Mouse (Mus musculus): ENCODE results near the gene Cep89.

The Cep89 gene

DNA sequence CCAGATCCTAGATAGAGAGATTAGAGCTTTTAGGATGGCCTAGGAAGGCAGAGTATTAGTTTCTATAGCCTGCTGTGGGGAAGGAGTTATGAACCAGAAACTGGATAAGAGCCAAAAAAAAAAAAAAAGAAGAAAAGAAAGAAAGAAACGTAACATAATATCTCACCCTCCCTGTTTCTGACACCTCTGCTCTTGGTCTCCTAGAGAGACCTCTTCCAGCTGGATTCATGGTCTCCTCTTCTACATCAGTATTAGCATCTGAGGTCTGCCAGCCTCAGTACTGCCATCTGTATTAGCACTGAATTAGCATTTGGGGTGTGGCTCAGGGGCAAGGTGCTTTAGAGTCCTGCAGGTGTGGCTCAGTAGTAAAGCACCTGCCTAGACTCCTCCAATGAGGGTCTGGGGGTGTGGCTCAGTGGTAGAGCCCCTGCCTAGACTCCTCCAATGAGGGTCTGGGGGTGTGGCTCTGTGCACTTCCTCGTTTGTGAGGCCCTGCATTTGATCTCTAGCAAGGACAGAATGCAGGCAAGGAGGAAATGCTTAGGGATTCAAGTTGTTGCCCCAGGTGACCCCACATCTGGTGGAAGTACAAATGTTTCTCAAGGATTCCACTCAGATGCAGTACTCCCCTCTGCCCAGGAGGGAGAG, 14.0 kb upstream of the Cep89 start:
- DNase-seq (ENCODE audit: low read depth): no peak

DNA sequence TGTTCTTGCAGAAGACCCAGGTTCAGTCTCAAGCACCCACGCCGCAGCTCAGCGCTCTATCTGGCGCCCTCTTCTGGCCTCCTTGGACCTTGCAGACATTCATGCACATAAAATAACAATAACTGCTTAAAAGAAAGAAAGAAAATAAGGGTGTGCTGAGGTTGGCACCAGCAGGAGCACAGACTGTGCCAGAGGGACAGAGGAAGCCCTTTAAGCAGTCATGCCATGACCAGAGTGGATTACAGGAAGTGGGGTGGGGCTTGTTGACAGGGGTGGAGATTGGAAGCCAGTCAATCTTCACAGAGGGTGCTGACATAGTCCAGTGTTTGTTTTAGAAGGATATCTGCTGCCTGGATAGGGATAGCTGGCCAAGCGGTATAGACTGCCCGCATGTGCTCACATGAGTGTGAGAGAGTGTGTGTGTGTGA, 10.3 kb upstream of the Cep89 start:
- DNase-seq (ENCODE audit: low read depth): no peak

DNA sequence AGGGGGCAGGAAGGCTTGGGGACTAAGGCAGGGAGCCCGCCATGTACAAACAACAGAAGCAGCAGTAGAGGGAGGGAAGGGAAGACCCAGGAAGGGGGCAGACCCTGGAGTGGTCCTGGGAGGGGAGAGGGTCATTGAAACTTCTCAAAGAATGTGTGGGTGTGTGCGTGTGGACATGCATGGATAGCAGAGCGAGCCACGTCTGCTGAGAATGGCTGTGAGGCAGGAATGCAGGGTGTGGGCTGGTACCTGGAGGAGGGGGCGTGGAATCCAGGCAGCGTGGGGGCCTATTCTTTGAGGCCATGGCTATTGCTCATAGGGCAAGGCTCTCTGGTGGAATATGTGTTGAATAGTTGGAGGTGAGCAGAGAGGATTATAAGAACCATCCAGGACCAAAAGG, 8.1 kb upstream of the Cep89 start:
- no peak for DNase-seq (ENCODE audit: low read depth)

DNA sequence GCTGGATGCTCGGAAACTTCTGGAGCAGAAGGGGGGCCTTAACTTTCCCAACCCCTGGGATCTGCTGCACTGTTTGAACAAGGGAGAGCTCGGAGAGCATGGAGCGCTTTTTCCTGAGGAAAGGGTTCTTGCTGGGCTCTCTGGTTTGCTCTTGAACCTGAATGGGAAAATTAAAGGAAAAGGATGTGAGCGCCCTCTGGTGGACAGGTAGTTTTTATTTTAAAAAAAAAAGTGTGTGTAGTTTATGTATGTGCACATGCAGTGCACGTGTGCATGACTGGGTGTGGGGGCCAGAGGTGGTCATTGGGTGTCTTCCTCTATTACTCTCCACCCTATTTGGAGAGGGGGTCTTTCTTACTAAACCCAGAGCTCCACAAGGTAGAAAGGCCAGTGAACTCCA, 3.9 kb upstream of the Cep89 start:
- no peak for DNase-seq (ENCODE audit: low read depth)

DNA sequence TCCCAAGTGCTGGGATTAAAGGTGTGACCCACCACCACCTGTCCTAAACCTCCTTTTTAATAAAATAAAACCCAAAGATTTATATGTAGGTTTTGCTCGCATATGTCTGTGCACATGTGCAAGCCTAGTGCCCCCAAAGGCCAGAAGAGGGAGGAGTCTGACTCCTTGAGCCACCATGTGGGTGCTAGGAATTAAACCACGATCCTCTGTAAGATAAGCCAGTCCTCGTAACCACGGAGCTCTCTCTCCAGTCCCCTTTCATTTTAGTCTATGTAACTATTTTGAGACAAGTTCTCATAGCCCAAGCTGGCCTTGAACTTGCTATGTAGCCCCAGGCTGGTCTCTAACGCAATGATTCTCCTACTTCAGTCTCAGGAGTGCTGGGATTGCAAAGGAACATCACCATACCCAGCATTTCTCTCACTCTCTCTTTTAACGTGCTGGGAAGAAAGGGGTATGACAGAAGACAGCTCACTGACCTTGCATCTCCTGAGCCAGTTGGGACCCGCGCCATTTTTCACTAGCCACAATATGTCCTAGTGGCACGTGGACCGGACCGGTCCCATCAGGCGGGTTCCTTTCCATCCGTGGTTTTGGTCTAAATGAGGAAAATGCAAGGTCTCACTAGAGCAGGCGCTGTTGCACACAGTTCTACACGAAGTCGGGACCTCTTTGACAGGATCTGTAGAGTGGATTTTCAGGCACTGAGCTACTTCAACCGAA, 940 bp upstream of the Cep89 start:
- DNase-seq (ENCODE audit: low read depth): no peak

DNA sequence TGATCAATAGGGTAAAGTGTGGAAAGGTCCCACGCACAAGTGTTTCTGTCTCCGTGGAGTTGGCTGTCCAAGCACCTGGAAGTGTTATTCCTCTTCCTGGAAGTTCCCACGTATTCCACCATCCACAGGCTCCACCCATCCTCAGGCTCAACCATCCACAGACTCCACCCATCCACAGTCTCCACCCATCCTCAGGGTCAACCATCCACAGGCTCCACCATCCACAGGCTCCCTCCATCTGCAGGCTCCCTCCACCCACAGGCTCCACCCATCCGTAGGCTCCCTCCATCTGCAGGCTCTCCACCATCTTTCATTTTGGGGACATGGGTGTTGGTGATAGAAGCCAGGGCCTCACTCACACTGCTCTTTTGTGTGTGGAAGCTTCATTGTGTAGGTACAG, 4.3 kb downstream of the Cep89 start:
- DNase-seq (ENCODE audit: low read depth): no peak

DNA sequence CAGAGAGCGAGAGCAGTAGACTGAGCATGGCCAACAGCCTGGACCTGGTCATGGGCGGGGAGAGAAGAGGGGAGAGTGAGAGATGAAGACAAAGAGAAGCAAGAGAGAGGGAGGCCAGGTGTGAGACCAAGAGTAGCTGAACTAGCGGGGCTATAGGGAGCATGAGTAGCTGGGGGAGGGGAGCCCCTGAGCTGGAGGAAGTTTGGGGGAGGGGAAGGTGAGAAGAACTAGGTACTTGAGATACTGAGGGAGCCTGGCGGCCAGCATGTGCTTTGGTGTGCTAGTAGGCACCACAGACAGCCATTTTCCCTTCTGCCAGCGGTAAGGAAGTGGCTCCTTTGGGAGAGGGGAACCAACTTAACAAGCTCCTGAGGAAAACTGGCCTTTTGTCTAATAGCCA, 18.4 kb downstream of the Cep89 start:
- no peak for DNase-seq (ENCODE audit: low read depth)

DNA sequence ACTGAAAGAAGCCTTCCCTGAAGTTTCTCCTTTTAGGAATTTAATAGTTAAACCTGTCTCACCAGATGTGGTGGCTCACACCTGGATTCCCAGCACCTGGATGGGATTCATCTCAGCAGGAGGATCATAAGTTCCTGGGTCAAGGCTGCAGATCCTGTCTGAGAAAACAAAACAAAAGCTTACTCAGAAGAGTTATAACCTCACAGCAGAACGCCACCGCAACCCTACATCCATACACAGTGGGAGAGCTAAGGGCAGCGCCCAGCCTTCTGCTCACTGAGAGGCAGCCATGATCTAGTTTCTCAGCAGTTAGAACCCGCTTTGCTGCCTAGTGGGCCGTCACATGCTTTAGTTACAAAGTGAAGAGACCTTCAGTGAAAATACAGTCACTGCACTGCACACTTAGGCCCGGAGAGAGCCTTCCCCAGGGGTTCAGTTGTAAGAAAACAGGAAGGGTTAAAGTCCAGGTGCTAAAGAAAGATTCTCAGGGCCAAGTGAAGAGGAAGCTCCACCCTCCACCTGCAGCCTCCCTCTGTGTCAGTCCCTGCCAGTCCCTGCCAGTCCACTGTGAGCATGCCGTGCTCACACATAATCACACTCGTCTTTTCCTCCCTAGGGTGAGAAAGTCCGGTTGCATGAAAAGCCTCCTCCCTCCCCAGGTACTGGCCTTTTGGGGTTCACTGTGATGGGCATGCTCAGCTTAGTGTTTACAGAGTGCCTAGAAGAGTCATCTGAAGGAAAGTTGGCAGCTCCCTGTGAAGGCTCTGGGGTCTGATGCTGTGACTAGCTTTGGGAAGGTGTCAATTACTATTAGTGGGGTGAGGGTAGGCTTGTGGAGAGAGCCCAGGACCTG, 19.2 kb downstream of the Cep89 start:
- no peak for DNase-seq (ENCODE audit: low read depth)

DNA sequence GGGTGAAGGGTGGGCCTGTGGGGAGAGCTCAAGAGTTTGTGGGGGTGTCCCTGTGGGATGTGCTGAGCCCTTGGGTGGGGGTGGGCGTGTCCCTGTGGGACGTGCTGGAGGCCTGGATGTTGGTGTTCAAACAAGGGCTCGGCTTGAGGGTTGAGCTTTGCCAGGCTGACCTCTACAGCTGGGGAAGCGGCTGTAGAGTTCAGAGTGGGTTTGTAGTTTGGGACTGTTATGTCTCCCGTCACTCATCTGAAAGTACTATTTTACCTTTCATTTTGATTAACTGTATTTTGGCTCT, 19.8 kb downstream of the Cep89 start:
- no peak for DNase-seq (ENCODE audit: low read depth)

DNA sequence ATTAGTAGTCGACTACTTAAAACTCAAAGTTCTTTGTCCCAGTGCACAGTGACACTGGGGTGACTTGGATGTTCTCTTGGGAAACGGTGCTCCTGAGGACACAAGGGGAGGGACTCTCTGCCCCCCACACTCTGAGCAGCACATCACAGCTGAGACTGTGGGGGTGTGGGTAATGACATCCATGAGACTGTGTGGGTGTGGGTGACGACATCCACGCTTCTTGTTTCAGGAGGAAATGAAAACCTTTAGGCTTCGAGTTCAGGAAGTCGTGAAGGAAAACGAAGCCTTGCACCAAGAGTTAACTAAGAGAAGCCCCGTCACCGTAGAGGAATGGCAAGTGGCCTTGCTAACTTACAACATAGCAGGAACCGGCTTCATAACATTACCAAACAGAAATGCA, 26.2 kb downstream of the Cep89 start:
- DNase-seq (ENCODE audit: low read depth): no peak

DNA sequence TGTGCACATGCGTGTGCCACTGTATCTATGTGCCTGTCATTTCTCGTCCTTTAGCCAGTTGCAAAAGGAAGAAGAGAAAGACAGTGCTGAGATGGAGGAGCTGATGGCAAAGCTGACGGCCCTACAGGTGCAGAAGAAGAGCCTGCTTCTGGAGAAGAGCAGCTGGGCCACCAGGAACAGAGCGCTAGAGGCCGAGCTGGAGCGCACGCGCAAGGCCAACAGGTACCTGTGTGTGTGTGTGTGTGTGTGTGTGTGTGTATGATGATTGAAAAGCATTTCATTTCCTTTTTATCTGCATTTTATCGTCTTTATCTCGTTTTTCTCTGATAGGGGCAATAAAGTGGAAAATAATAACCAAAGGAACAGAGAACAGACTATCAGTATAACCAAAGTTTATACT, 31.3 kb downstream of the Cep89 start:
- DNase-seq (ENCODE audit: low read depth): no peak

DNA sequence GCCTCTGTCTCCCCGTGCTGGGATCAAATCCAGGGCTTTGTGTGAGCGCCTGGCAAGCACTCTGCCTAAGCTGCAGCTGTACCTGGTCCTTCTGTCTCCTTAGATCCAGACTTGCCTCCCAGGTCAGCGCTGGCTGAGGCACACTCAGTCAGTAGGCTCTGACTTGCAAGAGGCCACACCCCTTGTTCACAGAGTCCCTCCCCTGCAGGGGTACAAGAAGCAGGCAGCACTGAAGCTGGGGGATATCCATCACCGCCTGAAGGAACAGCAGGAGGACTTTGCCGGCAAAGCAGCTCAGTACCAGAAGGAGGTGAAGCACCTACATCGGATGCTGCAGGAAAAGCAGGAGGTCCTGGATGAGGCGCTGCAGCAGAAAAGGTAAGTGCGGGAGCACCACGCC, 38.4 kb downstream of the Cep89 start:
- DNase-seq (ENCODE audit: low read depth): no peak

DNA sequence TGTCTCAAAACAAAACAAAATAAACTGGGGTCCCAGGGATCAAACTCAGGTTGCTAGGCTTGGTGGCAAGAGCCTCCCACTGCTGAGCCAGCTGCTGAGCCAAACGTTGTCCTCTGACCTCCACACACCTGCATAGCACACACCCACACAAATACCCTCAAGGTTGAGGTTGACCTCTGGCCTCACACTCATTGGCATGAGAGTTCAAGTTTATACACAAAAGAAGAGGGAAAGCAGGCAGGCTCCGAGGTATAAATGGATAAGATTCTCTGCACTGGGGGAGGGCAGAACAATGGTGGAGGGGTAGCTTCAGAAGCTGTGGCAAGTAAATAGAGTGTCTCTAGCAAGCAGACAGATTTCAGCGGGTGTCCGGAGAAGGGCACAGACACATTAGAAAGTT, 50.7 kb downstream of the Cep89 start:
- no peak for DNase-seq (ENCODE audit: low read depth)

DNA sequence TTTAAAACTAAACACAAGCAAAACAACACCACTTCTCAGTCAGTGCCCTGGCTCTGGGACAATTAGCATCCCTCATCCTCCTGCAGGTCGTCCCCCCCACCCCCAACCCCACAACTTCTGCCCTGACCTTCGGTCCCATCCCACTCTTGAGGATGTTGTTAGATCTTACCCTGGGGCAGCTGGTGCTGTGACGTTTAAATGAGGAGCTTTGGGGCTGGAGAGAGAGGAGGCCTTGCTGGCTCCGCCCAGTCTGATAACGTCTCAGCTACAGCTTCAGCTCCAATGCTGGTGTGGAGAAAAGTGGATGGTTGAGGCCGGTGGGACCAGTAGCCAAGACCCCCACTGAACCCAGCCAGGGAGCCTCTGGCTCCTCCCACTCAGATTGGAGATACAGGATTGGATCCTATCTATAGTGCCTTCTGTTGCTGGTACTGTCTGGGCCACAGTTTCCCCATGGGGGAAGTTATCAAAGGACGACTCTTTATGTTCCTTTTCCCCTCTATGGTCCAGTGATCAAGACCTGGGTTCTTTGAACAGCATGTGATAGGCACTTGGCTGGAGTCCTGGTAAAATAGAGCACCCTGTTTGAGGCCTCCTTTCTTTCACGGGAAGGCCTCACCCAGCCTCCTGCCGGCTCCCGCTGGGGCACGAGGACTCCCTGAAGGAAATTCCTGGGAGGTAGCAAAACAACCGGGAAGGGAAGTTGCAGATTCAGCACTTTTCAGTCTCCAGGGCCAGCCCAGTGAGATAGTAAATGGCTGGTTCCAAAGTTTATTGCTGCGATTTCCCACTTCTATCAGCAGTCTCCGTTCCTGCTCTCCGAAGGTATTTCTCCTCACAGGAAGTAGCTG, 51.4 kb downstream of the Cep89 start, which contains the start of gene Slc7a9:
TSS of gene Slc7a9 (plus strand) at position 801 of the 851 bp plus-strand sequence.
- DNase-seq (ENCODE audit: low read depth): no peak

DNA sequence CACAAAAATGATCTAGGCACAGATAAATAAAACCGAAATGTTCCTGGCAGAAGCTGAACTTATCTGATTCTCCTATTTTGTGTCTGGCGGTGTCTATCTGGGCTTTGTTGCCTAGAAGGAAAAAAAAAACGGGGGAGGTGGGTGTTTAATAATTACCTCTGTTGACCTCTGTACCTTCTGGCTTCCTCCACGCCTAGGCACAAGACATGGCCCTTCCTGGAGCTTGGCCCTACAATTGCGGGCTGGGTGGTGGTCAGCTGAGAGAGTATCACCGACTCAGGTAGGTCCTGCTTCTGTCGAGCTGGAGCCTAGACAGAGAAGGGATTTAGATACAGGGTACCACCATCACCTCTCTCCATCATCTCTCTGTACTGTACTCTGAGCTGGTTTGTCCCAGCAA, 52.0 kb downstream of the Cep89 start:
- no peak for DNase-seq (ENCODE audit: low read depth)

DNA sequence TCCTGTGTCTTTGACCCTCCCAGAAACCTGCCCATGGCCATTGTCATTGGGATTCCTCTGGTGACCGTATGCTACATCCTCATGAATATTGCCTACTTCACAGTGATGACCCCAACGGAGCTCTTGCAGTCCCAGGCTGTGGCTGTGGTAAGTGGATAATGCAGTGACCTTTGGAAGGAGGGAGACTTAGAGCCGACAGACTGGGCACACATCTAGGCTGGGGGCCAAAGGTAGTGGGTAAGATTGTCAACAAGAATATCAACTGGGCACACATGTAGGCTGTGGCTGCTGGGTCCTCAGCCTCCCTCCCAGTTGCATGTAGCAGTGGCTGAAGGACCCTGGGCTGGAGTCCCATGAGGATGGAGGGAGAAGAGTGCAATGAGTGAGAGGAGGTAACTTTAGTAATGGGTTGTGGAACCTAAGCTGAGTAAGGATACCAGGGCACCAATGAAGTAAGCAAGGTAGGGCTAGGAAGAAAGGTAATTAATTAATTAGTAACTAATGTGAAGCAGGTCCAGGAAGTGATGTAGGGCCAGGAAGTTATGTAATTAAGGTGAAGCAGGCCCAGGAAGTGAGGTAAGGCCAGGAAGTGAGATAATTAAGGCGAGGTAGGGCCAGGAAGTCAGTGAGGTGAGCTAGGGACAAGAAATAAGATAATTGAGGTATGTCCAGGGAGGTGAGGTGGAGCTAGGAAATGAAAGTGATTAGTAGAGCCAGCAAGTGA, 59.4 kb downstream of the Cep89 start:
- DNase-seq (ENCODE audit: low read depth): no peak

DNA sequence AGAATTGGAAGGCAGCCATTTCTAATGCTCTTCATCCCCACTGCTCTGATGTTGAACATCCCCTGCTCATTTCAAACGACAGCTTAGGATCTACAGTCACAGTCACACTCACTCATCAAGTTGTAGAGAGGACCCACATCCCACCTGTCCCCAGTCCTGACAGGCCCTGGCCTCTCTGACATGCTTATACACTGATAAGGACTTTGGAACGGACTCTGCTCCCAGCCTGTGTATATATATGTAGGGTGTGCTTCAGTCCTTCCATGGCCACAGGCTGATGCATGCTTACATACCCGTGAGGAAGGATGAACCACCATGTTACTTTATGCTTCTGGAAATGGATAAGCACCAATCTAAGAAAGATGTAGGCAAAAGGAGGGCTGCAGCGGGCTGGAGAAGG, 64.1 kb downstream of the Cep89 start:
- no peak for DNase-seq (ENCODE audit: low read depth)

DNA sequence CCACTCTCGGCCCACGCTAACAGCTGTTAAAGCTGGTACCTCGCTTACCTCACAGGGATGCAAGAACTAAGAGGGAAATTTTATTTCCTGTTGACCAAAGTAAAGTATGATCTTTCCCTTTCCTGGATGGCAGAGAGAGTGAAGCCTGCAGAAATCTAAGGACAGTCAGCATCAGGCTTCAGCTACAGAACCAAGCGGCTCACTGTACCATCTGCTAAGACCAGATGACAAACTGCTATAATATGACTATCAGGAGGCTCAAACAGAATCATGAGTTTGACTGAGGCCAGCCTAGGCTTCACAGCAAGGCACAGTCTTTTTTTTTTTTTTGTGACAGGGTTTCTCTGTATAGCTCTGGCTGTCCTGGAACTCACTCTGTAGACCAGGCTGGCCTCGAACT, 68.2 kb downstream of the Cep89 start:
- DNase-seq (ENCODE audit: low read depth): no peak

DNA sequence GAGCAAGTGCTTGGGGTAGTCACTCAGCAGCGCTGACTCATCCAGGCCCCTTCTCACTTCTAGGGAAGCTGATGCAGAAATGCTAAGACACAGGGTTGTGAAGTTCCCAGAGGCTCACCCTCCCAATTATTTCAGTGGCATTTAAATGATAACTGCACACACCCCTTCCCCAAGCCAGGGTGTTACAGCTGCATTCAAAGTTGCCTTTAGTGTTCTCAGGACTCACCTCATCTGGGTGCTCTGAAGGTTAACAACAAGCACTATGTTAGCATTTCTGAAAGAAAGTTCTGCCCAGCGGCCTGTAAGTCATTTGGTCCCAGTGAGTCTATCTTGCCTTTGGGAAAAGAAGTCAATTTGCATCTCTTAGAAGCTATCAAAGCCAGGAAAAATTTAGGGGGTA, 71.0 kb downstream of the Cep89 start:
- no peak for DNase-seq (ENCODE audit: low read depth)

DNA sequence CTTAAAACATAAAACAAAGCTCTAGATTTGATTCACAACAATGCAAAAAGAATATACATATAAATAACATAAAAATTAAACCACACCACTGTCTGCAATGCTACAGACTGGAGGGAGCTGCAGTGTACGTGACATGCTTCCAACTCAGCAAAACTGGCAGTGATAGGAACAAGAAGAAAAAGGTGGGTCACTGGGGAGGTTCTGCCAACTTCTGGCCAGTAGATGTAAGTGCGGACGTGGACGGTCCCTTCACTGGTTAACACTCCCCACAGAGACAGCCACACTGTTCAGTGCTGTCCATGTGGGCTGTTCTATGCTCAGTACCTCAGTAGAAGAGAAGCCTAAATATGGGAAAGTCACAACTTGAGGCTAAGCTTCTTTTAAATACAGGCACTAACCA, 74.0 kb downstream of the Cep89 start:
- DNase-seq (ENCODE audit: low read depth): no peak

DNA sequence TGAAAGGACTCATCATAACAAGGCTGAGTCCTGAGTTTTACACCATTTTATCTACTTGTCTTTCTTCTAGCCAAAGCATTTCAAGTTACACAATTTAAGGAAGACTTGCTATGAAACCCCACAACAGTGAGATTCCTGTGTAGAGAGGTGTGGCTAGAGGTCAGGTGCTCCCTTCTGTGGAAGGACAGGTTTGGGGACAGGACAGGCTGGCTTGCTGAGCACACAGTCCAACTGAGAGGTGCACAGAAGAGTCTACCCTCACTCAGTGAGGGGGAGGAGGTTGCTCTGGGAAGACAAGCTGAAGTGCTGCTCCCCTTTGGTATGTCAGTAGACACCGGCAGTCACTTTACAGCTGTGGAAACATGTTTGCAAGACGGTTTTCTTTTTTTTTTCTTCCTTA, 79.6 kb downstream of the Cep89 start:
- no peak for DNase-seq (ENCODE audit: low read depth)

DNA sequence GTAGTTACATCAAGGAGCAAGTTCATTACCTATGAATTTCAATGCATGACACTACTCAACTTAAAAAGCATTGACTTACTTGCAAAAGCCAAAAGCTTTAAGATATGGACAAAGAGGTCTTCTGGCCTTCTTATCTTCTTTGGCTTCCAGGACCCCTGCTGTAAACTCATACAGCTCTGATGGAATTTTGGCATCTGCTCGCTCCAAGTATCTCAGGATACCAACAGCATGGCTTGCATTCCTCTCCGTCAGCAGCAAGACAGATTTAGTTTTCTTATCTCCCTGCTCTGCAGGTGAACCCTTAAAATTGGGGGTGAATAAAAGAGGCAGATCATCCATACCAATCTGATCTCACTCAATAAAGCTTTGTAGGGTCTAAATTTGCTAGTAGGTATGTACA, 88.3 kb downstream of the Cep89 start:
- no peak for DNase-seq (ENCODE audit: low read depth)
